Mouse (Mus musculus) limb, embryonic 14.5 days (tissue): Measurements from ENCODE around the gene Tmprss11b. TPM values are rescaled to one million over a fixed set of nuclear protein-coding genes. Genes with fewer than 3 reads are reported as not detected.

Source experiments
- ATAC-seq: fragments of 200-750 bp; cut with Nextera tagmentation; 2 replicates; pipeline ENCODE4 v1.8.0; 2017; ENCODE audit warnings: low read depth, moderate number of reproducible peaks, moderate TSS enrichment; ENCODE audit not compliant: low FRiP score
- DNase-seq: peaks from one replicate; pipeline ENCODE4 v3.0.0-alpha.2; 2015; ENCODE audit warnings: low spot score
- H3K27ac ChIP-seq: fragments of 300-500 bp; sonication (generic); replicated peaks from 2 replicates; pipeline ENCODE4 v1.5.1; 2014; ENCODE audit warnings: low read depth, mild to moderate bottlenecking, low read length, moderate library complexity, mixed read lengths
- H3K27me3 ChIP-seq: fragments of 300-500 bp; sonication (generic); 2 replicates; pipeline ENCODE4 v1.6.1; 2014; ENCODE audit warnings: low read length, mixed read lengths; ENCODE audit not compliant: control insufficient read depth, insufficient read depth
- H3K36me3 ChIP-seq: fragments of 300-500 bp; sonication (generic); 2 replicates; pipeline ENCODE4 v1.6.1; 2014; ENCODE audit warnings: mild to moderate bottlenecking, low read length, moderate library complexity, mixed read lengths; ENCODE audit not compliant: control insufficient read depth, insufficient read depth
- H3K4me1 ChIP-seq: fragments of 300-500 bp; sonication (generic); 2 replicates; pipeline ENCODE4 v1.6.1; 2014; ENCODE audit warnings: antibody characterized with exemption, low read length, mixed read lengths; ENCODE audit not compliant: control insufficient read depth, insufficient read depth
- H3K4me2 ChIP-seq: fragments of 300-500 bp; sonication (generic); replicated peaks from 2 replicates; pipeline ENCODE4 v1.6.1; 2014; ENCODE audit warnings: low read depth, mild to moderate bottlenecking, low read length, moderate library complexity; ENCODE audit not compliant: severe bottlenecking
- H3K4me3 ChIP-seq: fragments of 300-500 bp; sonication (generic); replicated peaks from 2 replicates; pipeline ENCODE4 v1.5.1; 2014; ENCODE audit warnings: low read length
- H3K9ac ChIP-seq: fragments of 300-500 bp; sonication (generic); 2 replicates; pipeline ENCODE4 v1.6.1; 2014; ENCODE audit warnings: mild to moderate bottlenecking, low read depth, low read length, moderate library complexity; ENCODE audit not compliant: severe bottlenecking
- H3K9me3 ChIP-seq: fragments of 300-500 bp; sonication (generic); 2 replicates; pipeline ENCODE4 v1.6.1; 2016; ENCODE audit warnings: low read length; ENCODE audit not compliant: control insufficient read depth
- POLR2A ChIP-seq: fragments of 200-500 bp; IDR thresholded peaks from 2 replicates; pipeline ENCODE4 v1.8.0; 2012; ENCODE audit warnings: inconsistent platforms, mild to moderate bottlenecking, moderate library complexity, borderline replicate concordance; ENCODE audit not compliant: insufficient read depth, insufficient read length; ENCODE audit errors: extremely low read depth
- WGBS: fragments of 180-500 bp; shearing (Covaris S2); extraction: QIAGEN DNeasy Blood & Tissue Kit; methylation state at CpG from one replicate; pipeline ENCODE4 v1.1.7; 2014; 5-methylcytosine and 5-hydroxymethylcytosine counted together
- polyA plus RNA-seq, 2 experiments: library from polyadenylated mRNA; depleted of rRNA in 1 of 2; stranded (reverse) in 1 of 2; unstranded in 1 of 2; fragments of >200 nt; fragmentation: Nextera tagmentation in 1 of 2; extraction: Ambion mirVana in 1 of 2; gene quantifications; 2 replicates each; pipeline versions ENCODE4 v1.2.1 to v1.2.3; 2012 to 2014

The Tmprss11b gene
- 0.03 and 0.04 TPM in 2 replicates for polyA plus RNA-seq (2012; rRNA removed)
- polyA plus RNA-seq (2014; fragmentation: Nextera tagmentation; extraction: Ambion mirVana), result not detected in 2 replicates

DNA sequence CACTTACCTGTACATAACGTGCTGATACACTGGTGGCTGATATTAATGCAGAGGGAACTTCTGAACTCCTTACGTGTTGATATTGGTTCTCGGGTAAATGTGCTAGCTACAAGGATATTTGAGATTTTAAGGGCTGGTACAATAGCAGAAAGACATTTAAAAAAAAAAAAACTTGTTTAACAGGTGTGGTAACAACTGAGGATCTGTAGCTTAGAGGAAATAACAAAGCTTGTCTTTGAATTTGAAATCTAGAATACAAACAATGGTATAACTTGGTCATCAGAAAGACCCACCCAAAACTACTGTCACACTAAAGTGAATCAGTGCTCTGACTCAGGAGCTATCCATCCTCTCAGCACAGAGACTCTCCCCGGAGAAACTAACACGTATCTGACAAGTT is at the start of gene Tmprss11b:
Tmprss11b (minus strand) TSS at position 101 of the 400 bp plus-strand sequence.
- H3K4me1 ChIP-seq, result no peaks in the 10 kb centered on the region

DNA sequence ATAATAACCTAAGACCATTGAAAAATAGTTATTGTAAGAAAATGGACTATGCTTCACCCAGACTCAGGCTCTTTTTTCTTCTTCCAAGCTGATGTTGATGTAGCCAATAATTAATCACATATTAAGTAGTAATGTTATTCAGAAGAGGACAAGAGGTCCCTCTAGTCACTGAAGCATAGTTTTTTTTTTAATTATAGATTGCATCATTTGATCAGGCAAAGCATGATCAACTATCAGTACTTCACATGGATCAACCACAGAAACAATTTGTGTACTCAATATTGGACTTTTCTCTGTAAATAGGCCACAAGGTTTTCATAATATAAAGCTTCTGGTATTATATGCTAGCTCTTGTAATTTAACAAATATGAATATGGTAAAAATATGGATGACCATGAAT is 48.9 kb upstream of the Tmprss11b start:
- Histone ChIP-seq H3K4me2 (no peak overlapping the region), H3K36me3 (no peaks in the 10 kb centered on the region), H3K27ac (no peak overlapping the region), H3K4me3 (no peak overlapping the region), H3K9me3 (no peaks in the 10 kb centered on the region), H3K4me1 (no peaks in the 10 kb centered on the region), H3K27me3 (no peaks in the 10 kb centered on the region), H3K9ac (no peak overlapping the region)
- no peak for DNase-seq
- no peak for ATAC-seq
- TF ChIP-seq POLR2A, result no peak

More for the DNA sequence above, at the start of gene Tmprss11b:
- H3K27me3 ChIP-seq, result no peaks in the 10 kb centered on the region
- no peak within 1 kb of the TSS for H3K4me2 ChIP-seq
- no peaks in the 10 kb centered on the region for H3K9me3 ChIP-seq
- H3K9ac ChIP-seq, result no peak within 1 kb of the TSS
- no peak for TF ChIP-seq POLR2A
- H3K4me3 ChIP-seq, result no peak within 1 kb of the TSS
- no peak for ATAC-seq
- WGBS, result 66% methylated on average over 5 of the region's 5 CpGs
- H3K27ac ChIP-seq, result no peak within 1 kb of the TSS
- H3K36me3 ChIP-seq, result no peaks in the 10 kb centered on the region
- no peak for DNase-seq

DNA sequence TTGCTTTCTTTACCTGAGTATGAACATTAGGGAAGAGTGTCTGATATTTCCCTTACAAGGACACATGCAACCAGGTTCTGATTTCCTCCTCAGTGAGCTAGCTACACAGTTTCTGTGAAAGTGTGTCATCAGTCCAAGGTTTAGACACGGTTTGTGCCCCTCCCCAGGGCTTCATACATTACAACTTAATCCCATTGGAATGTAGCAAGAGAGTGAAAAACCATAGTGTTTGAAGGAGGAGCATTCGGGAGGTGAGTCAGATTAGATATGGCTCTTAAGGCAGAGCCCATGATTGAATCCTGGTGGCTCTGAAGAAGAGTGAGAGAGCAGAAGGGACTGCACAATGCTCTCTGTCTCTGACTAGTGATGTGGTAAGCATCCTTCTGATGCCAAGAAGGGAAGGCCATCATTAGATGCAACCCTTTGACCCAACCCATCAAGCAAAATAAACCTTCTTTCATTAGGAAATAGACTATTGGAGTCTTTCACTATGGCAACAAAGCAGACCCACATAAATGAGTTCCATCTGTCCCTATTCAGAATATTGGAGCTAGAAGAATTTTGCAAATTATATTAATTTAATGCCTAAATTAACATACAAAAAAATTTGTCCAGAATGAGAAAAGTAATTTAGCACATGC is 46.8 kb upstream of the Tmprss11b start:
- no peaks in the 10 kb centered on the region for H3K27me3 ChIP-seq
- no peak overlapping the region for H3K4me2 ChIP-seq
- no peak for TF ChIP-seq POLR2A
- ATAC-seq (no peak), DNase-seq (no peak)
- H3K9me3 ChIP-seq, result no peaks in the 10 kb centered on the region
- H3K4me1 ChIP-seq, result no peaks in the 10 kb centered on the region
- no peaks in the 10 kb centered on the region for H3K36me3 ChIP-seq
- H3K4me3 ChIP-seq, result no peak overlapping the region
- no peak overlapping the region for H3K27ac ChIP-seq
- H3K9ac ChIP-seq, result no peak overlapping the region
- 54% methylated on average over 2 of the region's 2 CpGs for WGBS

DNA sequence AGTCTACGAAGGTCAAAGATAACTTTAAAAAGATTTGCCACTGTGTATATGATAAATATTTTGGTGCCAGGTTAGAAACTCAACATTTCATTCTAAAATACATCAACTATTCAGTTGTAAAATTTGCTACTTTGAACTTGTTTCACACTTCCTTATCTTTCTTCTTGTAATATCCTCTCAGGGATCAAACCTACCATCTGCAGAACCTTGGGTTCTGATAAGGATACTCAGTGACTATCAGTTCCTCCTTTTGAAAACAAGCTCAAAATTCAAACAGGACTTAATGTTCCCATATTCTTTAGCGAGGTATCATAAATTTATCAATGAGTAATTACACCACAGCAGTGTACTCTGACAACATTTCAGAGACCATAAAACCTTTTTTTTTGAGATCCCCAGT is 38.8 kb upstream of the Tmprss11b start:
- ATAC-seq (no peak), DNase-seq (no peak)
- TF ChIP-seq POLR2A, result no peak
- 83% methylated on average over 2 of the region's 2 CpGs for WGBS
- Histone ChIP-seq H3K9ac (no peak overlapping the region), H3K4me2 (no peak overlapping the region), H3K4me1 (no peaks in the 10 kb centered on the region), H3K27ac (no peak overlapping the region), H3K27me3 (no peaks in the 10 kb centered on the region), H3K9me3 (no peaks in the 10 kb centered on the region), H3K4me3 (no peak overlapping the region), H3K36me3 (no peaks in the 10 kb centered on the region)

DNA sequence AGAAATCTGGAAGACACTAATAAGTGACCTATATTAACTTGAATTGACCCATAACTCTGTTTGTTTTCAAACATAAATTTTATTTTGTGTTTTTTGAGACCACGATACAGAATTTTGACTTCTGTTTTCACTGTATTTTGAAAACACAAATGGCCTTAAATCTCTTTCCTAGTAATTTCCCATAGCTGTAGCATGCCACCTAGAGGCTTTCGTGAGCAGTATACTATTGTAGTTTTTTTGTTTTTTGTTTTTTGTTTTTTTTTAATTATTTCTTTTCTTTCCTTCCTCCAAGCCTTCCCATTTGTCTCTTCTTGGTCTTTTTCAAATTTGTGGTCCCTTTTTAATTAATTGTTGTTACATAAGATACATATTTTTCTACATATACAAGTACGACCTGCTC is 28.8 kb upstream of the Tmprss11b start:
- Histone ChIP-seq H3K4me2 (no peak overlapping the region), H3K9me3 (no peaks in the 10 kb centered on the region), H3K27me3 (no peaks in the 10 kb centered on the region), H3K36me3 (no peaks in the 10 kb centered on the region), H3K9ac (no peak overlapping the region), H3K4me3 (no peak overlapping the region), H3K4me1 (no peaks in the 10 kb centered on the region), H3K27ac (no peak overlapping the region)
- WGBS, result 83% methylated on average over 3 of the region's 3 CpGs
- no peak for TF ChIP-seq POLR2A
- ATAC-seq, result no peak
- DNase-seq, result no peak
